In genomic region chr9:119402253-119403235, GRCm38 (mm10) we compare ENCODE assay signal across 8 mouse cellular contexts. TPM values are rescaled to one million over a fixed set of nuclear protein-coding genes. Genes with fewer than 3 reads are reported as not detected.
A peak's percentile ranks its signal among the peaks of the same experiment; 100 is the strongest.
DNase-seq lines count a peak whose midpoint lies in the region; ATAC-seq and TF ChIP-seq lines count a peak whose summit lies in the region.

No protein-coding gene starts in this region.

- peak overlapping the region; percentile 85 for H3K4me2 ChIP-seq in embryonic facial prominence, embryonic 12.5 days (replicated peaks)
- peak overlapping the region; percentile 95 for H3K4me2 ChIP-seq in heart, embryonic 12.5 days
- H3K4me2 ChIP-seq in kidney, postnatal 0 days (ENCODE audit: low read length): peak overlapping the region; percentile 98
- H3K4me2 ChIP-seq in liver, embryonic 15.5 days: peak overlapping the region; percentile 73
- H3K4me2 ChIP-seq in neural tube, embryonic 14.5 days (ENCODE audit: low read depth, low read length): peak overlapping the region; percentile 78

- H3K4me1 ChIP-seq in embryonic facial prominence, embryonic 12.5 days: peaks cover 22% of the 10 kb centered on the region
- H3K4me1 ChIP-seq in heart, embryonic 12.5 days (replicated peaks): peaks cover 28% of the 10 kb centered on the region
- H3K4me1 ChIP-seq in kidney, postnatal 0 days (replicated peaks; ENCODE audit: insufficient read depth, low read length): peaks cover 10% of the 10 kb centered on the region
- peaks cover 32% of the 10 kb centered on the region for H3K4me1 ChIP-seq in liver, embryonic 15.5 days (replicated peaks)
- H3K4me1 ChIP-seq in neural tube, embryonic 14.5 days (ENCODE audit: control insufficient read depth, insufficient read depth, low read length): peaks cover 15% of the 10 kb centered on the region

- ATAC-seq in embryonic facial prominence, embryonic 12.5 days (ENCODE audit: insufficient number of reproducible peaks, insufficient read depth, low FRiP score, low TSS enrichment): peak; percentile 61
- ATAC-seq in heart, embryonic 12.5 days (ENCODE audit: insufficient number of reproducible peaks, low FRiP score): peak; percentile 37
- ATAC-seq in kidney, postnatal 0 days (replicated peaks; ENCODE audit: low FRiP score, low read depth): peak; percentile 26
- peak; percentile 36 for ATAC-seq in liver, embryonic 15.5 days (ENCODE audit: insufficient read depth)
- peak; percentile 80 for ATAC-seq in neural tube, embryonic 14.5 days (ENCODE audit: low read depth)

- under 1% methylated on average over 123 of the region's 127 CpGs for WGBS in embryonic facial prominence, embryonic 12.5 days
- under 1% methylated on average over 115 of the region's 127 CpGs for WGBS in heart, embryonic 12.5 days
- under 1% methylated on average over 118 of the region's 127 CpGs for WGBS in kidney, postnatal 0 days
- 1% methylated on average over 127 of the region's 127 CpGs for WGBS in liver, embryonic 15.5 days (ENCODE audit: insufficient replicate concordance)
- WGBS in neural tube, embryonic 14.5 days: 1% methylated on average over 85 of the region's 127 CpGs

- no peaks in the 10 kb centered on the region for H3K9me3 ChIP-seq in embryonic facial prominence, embryonic 12.5 days
- no peaks in the 10 kb centered on the region for H3K9me3 ChIP-seq in heart, embryonic 12.5 days (replicated peaks)
- no peaks in the 10 kb centered on the region for H3K9me3 ChIP-seq in kidney, postnatal 0 days (replicated peaks; ENCODE audit: low read length)
- no peaks in the 10 kb centered on the region for H3K9me3 ChIP-seq in liver, embryonic 15.5 days (replicated peaks)
- no peaks in the 10 kb centered on the region for H3K9me3 ChIP-seq in neural tube, embryonic 14.5 days (ENCODE audit: control insufficient read depth, low read length)

- peak overlapping the region; percentile 89 for H3K4me3 ChIP-seq in embryonic facial prominence, embryonic 12.5 days
- peak overlapping the region; percentile 85 for H3K4me3 ChIP-seq in heart, embryonic 12.5 days
- peak overlapping the region; percentile 91 for H3K4me3 ChIP-seq in kidney, postnatal 0 days (replicated peaks; ENCODE audit: low read depth, low read length)
- peak overlapping the region; percentile 66 for H3K4me3 ChIP-seq in liver, embryonic 15.5 days (replicated peaks)
- H3K4me3 ChIP-seq in neural tube, embryonic 14.5 days (ENCODE audit: low read depth, low read length): peak overlapping the region; percentile 98

- H3K27me3 ChIP-seq in embryonic facial prominence, embryonic 12.5 days: no peaks in the 10 kb centered on the region
- H3K27me3 ChIP-seq in heart, embryonic 12.5 days (replicated peaks): no peaks in the 10 kb centered on the region
- H3K27me3 ChIP-seq in kidney, postnatal 0 days (ENCODE audit: insufficient read depth, low read length): no peaks in the 10 kb centered on the region
- peaks cover 47% of the 10 kb centered on the region for H3K27me3 ChIP-seq in liver, embryonic 15.5 days
- H3K27me3 ChIP-seq in neural tube, embryonic 14.5 days (ENCODE audit: control insufficient read depth, insufficient read depth, low read length): no peaks in the 10 kb centered on the region

- no peaks in the 10 kb centered on the region for H3K36me3 ChIP-seq in embryonic facial prominence, embryonic 12.5 days
- peaks cover 3% of the 10 kb centered on the region; the same call in 1 of the 2 replicates for H3K36me3 ChIP-seq in heart, embryonic 12.5 days
- no peaks in the 10 kb centered on the region for H3K36me3 ChIP-seq in kidney, postnatal 0 days (ENCODE audit: insufficient read depth, low read length)
- H3K36me3 ChIP-seq in liver, embryonic 15.5 days (replicated peaks): no peaks in the 10 kb centered on the region
- no peaks in the 10 kb centered on the region for H3K36me3 ChIP-seq in neural tube, embryonic 14.5 days (ENCODE audit: control insufficient read depth, insufficient read depth, low read length)

- H3K27ac ChIP-seq in embryonic facial prominence, embryonic 12.5 days: peak overlapping the region; percentile 99
- peak overlapping the region; percentile 93 for H3K27ac ChIP-seq in heart, embryonic 12.5 days (ENCODE audit: poor library complexity, severe bottlenecking)
- peak overlapping the region; percentile 99 for H3K27ac ChIP-seq in kidney, postnatal 0 days
- H3K27ac ChIP-seq in liver, embryonic 15.5 days (replicated peaks): peak overlapping the region; percentile 78
- peak overlapping the region; percentile 99 for H3K27ac ChIP-seq in neural tube, embryonic 14.5 days (ENCODE audit: low read depth, low read length)

- DNase-seq in 3T3-L1 (ENCODE audit: low read depth, low spot score): peak; percentile 16
- DNase-seq in adrenal gland, postnatal 10 days: peak; percentile 54
- DNase-seq in kidney, postnatal 0 days (ENCODE audit: low spot score): peak; percentile 68
- peak; percentile 66 for DNase-seq in thymus, postnatal 14 days

- no peak for TF ChIP-seq CTCF in kidney, postnatal 0 days (IDR thresholded peaks at IDR 0.05; ENCODE audit: low read depth)

- peak overlapping the region; percentile 98 for H3K9ac ChIP-seq in embryonic facial prominence, embryonic 12.5 days
- H3K9ac ChIP-seq in heart, embryonic 12.5 days: peak overlapping the region; percentile 94
- H3K9ac ChIP-seq in kidney, postnatal 0 days (ENCODE audit: low read depth, low read length): peak overlapping the region; percentile 100
- peak overlapping the region; percentile 59 for H3K9ac ChIP-seq in liver, embryonic 15.5 days
- peak overlapping the region; percentile 100 for H3K9ac ChIP-seq in neural tube, embryonic 14.5 days (replicated peaks; ENCODE audit: low read depth, low read length)

RNA-seq across cellular contexts. Expression of gene Acvr2b, which starts 0.6 kb away (rescaled TPM):
- total RNA-seq in adrenal gland, postnatal 10 days (2021): 10 to 100 TPM in 1 of 2 experiments, 1 to 10 TPM in 1; 5.7 to 10.6 TPM
- 44.5 and 52.2 TPM in 2 replicates for polyA plus RNA-seq in embryonic facial prominence, embryonic 12.5 days (2016; fragmentation: Nextera tagmentation; extraction: Ambion mirVana)
- polyA plus RNA-seq in heart, embryonic 12.5 days (2016; fragmentation: Nextera tagmentation; extraction: Ambion mirVana): 23.3 and 28.9 TPM in 2 replicates
- 17.6 and 20.2 TPM in 2 replicates for polyA plus RNA-seq in kidney, postnatal 0 days (2015; fragmentation: Nextera tagmentation; extraction: Ambion mirVana)
- 3.2 and 3.6 TPM in 2 replicates for polyA plus RNA-seq in liver, embryonic 15.5 days (2015; fragmentation: Nextera tagmentation; extraction: Ambion mirVana)
- 45.0 and 49.7 TPM in 2 replicates for polyA plus RNA-seq in neural tube, embryonic 14.5 days (2014; fragmentation: Nextera tagmentation; extraction: Ambion mirVana)

RNA-seq across cellular contexts. Expression of gene Slc22a14, which starts 37.2 kb away (rescaled TPM):
- under 1 TPM in 1 of 2 experiments, not detected in 1; 0.42 TPM for total RNA-seq in adrenal gland, postnatal 10 days (2021)
- polyA plus RNA-seq in embryonic facial prominence, embryonic 12.5 days (2016; fragmentation: Nextera tagmentation; extraction: Ambion mirVana): not detected in 2 replicates
- polyA plus RNA-seq in heart, embryonic 12.5 days (2016; fragmentation: Nextera tagmentation; extraction: Ambion mirVana): 0.13 TPM in 1 of 2 replicates, not detected in the other
- 0.34 and 0.38 TPM in 2 replicates for polyA plus RNA-seq in kidney, postnatal 0 days (2015; fragmentation: Nextera tagmentation; extraction: Ambion mirVana)
- 0.07 TPM in 1 of 2 replicates, not detected in the other for polyA plus RNA-seq in liver, embryonic 15.5 days (2015; fragmentation: Nextera tagmentation; extraction: Ambion mirVana)
- not detected in 2 replicates for polyA plus RNA-seq in neural tube, embryonic 14.5 days (2014; fragmentation: Nextera tagmentation; extraction: Ambion mirVana)

RNA-seq across cellular contexts. Expression of gene Exog, which starts 42.2 kb away (rescaled TPM):
- total RNA-seq in adrenal gland, postnatal 10 days (2021): 1 to 10 TPM; 4.1 to 4.9 TPM
- 45.6 and 48.3 TPM in 2 replicates for polyA plus RNA-seq in embryonic facial prominence, embryonic 12.5 days (2016; fragmentation: Nextera tagmentation; extraction: Ambion mirVana)
- 15.4 and 15.5 TPM in 2 replicates for polyA plus RNA-seq in heart, embryonic 12.5 days (2016; fragmentation: Nextera tagmentation; extraction: Ambion mirVana)
- 11.2 and 13.9 TPM in 2 replicates for polyA plus RNA-seq in kidney, postnatal 0 days (2015; fragmentation: Nextera tagmentation; extraction: Ambion mirVana)
- 5.8 and 6.6 TPM in 2 replicates for polyA plus RNA-seq in liver, embryonic 15.5 days (2015; fragmentation: Nextera tagmentation; extraction: Ambion mirVana)
- 58.2 and 59.0 TPM in 2 replicates for polyA plus RNA-seq in neural tube, embryonic 14.5 days (2014; fragmentation: Nextera tagmentation; extraction: Ambion mirVana)

RNA-seq across cellular contexts. Expression of gene Xylb, which starts 45.4 kb away (rescaled TPM):
- 10 to 100 TPM in 1 of 2 experiments, 1 to 10 TPM in 1; 6.6 to 14.2 TPM for total RNA-seq in adrenal gland, postnatal 10 days (2021)
- polyA plus RNA-seq in embryonic facial prominence, embryonic 12.5 days (2016; fragmentation: Nextera tagmentation; extraction: Ambion mirVana): 6.6 and 6.7 TPM in 2 replicates
- polyA plus RNA-seq in heart, embryonic 12.5 days (2016; fragmentation: Nextera tagmentation; extraction: Ambion mirVana): 1.6 and 2.4 TPM in 2 replicates
- polyA plus RNA-seq in kidney, postnatal 0 days (2015; fragmentation: Nextera tagmentation; extraction: Ambion mirVana): 43.8 and 47.8 TPM in 2 replicates
- 3.7 and 3.8 TPM in 2 replicates for polyA plus RNA-seq in liver, embryonic 15.5 days (2015; fragmentation: Nextera tagmentation; extraction: Ambion mirVana)
- polyA plus RNA-seq in neural tube, embryonic 14.5 days (2014; fragmentation: Nextera tagmentation; extraction: Ambion mirVana): 2.5 and 3.8 TPM in 2 replicates

Comparison
In these comparisons a context has a peak if more than half of its experiments do, and no peak if none do; other contexts are left out.
1. Peak in every context shown above with its lines: DNase-seq, ATAC-seq, H3K4me3 ChIP-seq and H3K27ac ChIP-seq.
2. DNase-seq: peak in every context shown above with its lines; median percentile 68 in kidney, postnatal 0 days; 66 in thymus, postnatal 14 days; 54 in adrenal gland, postnatal 10 days; 16 in 3T3-L1.
3. ATAC-seq: peak in every context shown above with its lines; median percentile 80 in neural tube, embryonic 14.5 days; 61 in embryonic facial prominence, embryonic 12.5 days; 37 in heart, embryonic 12.5 days; 36 in liver, embryonic 15.5 days; 26 in kidney, postnatal 0 days.